Mouse (Mus musculus) heart, postnatal 0 days (tissue): ENCODE data around the gene 1700017B05Rik. TPM values are rescaled to one million over a fixed set of nuclear protein-coding genes. Genes with fewer than 3 reads are reported as not detected.

Experiments used
- ATAC-seq: fragments of 200-750 bp; cut with Nextera tagmentation; 2 replicates; pipeline ENCODE4 v1.8.0; 2017; ENCODE audit warnings: low read depth, moderate number of reproducible peaks, moderate library complexity; ENCODE audit not compliant: insufficient read depth
- DNase-seq: peaks from one replicate; pipeline ENCODE4 v3.0.0-alpha.2; 2016; ENCODE audit warnings: low spot score
- H3K27ac ChIP-seq: fragments of 300-500 bp; sonication (generic); 2 replicates; pipeline ENCODE4 v1.5.1; 2014; ENCODE audit warnings: low read depth, mild to moderate bottlenecking
- H3K27me3 ChIP-seq: fragments of 300-500 bp; sonication (generic); 2 replicates; pipeline ENCODE4 v1.6.1; 2014; ENCODE audit warnings: low read length, mixed read lengths; ENCODE audit not compliant: control insufficient read depth, insufficient read depth
- H3K36me3 ChIP-seq: fragments of 300-500 bp; sonication (generic); replicated peaks from 2 replicates; pipeline ENCODE4 v1.6.1; 2014; ENCODE audit warnings: low read length, mixed read lengths; ENCODE audit not compliant: control insufficient read depth, insufficient read depth
- H3K4me1 ChIP-seq: fragments of 300-500 bp; sonication (generic); 2 replicates; pipeline ENCODE4 v1.6.1; 2014; ENCODE audit warnings: antibody characterized with exemption; ENCODE audit not compliant: control insufficient read depth, insufficient read depth
- H3K4me2 ChIP-seq: fragments of 300-500 bp; sonication (generic); 2 replicates; pipeline ENCODE4 v1.6.1; 2014; ENCODE audit warnings: low read depth, mild to moderate bottlenecking, low read length, moderate library complexity
- H3K4me3 ChIP-seq: fragments of 300-500 bp; sonication (generic); 2 replicates; pipeline ENCODE4 v1.5.1; 2014; ENCODE audit warnings: low read depth, low read length
- H3K9ac ChIP-seq: fragments of 300-500 bp; sonication (generic); replicated peaks from 2 replicates; pipeline ENCODE4 v1.6.1; 2014; ENCODE audit warnings: low read depth, low read length, mixed read lengths
- H3K9me3 ChIP-seq: fragments of 300-500 bp; sonication (generic); replicated peaks from 2 replicates; pipeline ENCODE4 v1.6.1; 2016; ENCODE audit warnings: low read length; ENCODE audit not compliant: control insufficient read depth
- CTCF ChIP-seq: IDR thresholded peaks from 2 replicates; pipeline ENCODE4 v1.5.1; 2016; ENCODE audit warnings: antibody characterized with exemption, control low read depth, low read depth
- EP300 ChIP-seq: IDR thresholded peaks from 2 replicates; pipeline ENCODE4 v1.6.1; 2016; ENCODE audit warnings: antibody characterized with exemption, low read depth
- WGBS: fragments of 180-500 bp; shearing (Covaris S2); extraction: QIAGEN DNeasy Blood & Tissue Kit; methylation state at CpG from one replicate; pipeline ENCODE4 v1.1.7; 2014; 5-methylcytosine and 5-hydroxymethylcytosine counted together
- polyA plus RNA-seq: library from polyadenylated mRNA; unstranded; fragments of >200 nt; fragmentation: Nextera tagmentation; extraction: Ambion mirVana; gene quantifications from 2 replicates; pipeline ENCODE4 v1.2.1, GENCODE M21; 2015
- total RNA-seq: library from RNA; depleted of rRNA; stranded (reverse); fragments of >200 nt; gene quantifications from 2 replicates; pipeline ENCODE4 v1.2.3, GENCODE M21; 2014; ENCODE audit warnings: low replicate concordance

Gene 1700017B05Rik
- total and polyA plus RNA-seq, 2 experiments from 2014 or later, result 6.2 to 11.0 TPM

DNA sequence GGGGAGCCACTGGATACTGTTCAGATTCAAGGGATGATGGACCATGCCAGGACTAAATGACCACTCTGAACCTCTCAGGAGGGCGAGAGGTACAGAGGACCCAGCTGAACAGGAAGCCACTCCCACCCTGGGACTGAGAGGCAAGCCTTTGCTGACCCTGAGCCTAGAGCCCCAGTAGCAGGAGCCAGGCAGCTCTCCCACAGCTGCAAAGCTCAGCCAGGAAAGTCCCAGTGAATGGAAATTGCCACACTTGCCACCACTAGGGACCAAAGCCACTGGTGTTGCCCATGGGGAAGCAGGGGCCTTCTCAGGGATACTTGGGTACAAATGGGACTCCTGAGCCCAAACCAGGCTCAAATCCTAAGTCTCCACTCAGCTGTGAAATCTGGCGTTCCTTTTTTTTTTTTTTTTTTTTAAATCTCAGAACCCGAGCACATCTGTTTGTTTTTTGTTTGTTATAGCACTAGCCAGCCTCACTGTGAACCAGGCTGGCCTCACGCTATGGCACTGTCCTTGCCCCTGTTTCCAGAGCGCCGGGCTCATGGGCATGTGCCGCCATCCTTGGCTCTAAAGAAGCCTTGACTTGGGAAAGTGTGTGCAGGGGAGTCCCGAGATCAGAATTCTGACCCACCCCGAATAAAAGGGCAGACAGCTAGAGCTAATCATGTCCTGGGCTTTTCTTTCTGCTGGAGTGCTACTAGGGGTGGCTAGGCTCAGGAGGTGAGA lies 9.6 kb upstream of the 1700017B05Rik start:
- no peak overlapping the region for H3K9ac ChIP-seq
- no peaks in the 10 kb centered on the region for H3K9me3 ChIP-seq
- H3K36me3 ChIP-seq, result no peaks in the 10 kb centered on the region
- DNase-seq (no peak), ATAC-seq (no peak)
- no peaks in the 10 kb centered on the region for H3K27me3 ChIP-seq
- H3K4me2 ChIP-seq, result no peak overlapping the region
- 0 out of 2 replicates have a peak, but pooled peaks cover 4% of the 10 kb centered on the region for H3K4me1 ChIP-seq
- 65% methylated on average over 9 of the region's 9 CpGs for WGBS
- no peak overlapping the region for H3K27ac ChIP-seq
- TF ChIP-seq CTCF, result no peak
- TF ChIP-seq EP300, result no peak
- no peak overlapping the region for H3K4me3 ChIP-seq

DNA sequence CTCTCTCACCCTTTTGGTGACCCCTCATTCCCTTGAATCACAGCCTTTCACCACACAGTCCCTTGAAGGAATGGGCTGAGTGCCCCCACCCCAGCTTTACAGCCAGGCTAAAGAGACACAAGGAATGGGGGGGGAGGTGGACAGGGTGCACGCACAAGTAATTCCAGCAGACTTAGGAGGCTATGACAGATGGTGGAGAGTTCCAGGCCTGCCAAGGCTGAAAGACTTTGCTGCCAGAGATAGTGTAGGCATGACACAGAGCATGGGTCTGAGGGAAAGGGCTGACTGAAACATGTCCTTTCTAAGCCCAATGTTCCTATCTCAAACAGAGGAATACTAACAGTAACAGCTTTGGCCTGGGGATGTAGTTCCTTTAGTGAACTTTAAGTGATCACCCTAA lies 8.7 kb upstream of the 1700017B05Rik start:
- WGBS, result 38% methylated on average over 1 of the region's 1 CpGs
- H3K4me1 ChIP-seq, result 0 out of 2 replicates have a peak, but pooled peaks cover 4% of the 10 kb centered on the region

DNA sequence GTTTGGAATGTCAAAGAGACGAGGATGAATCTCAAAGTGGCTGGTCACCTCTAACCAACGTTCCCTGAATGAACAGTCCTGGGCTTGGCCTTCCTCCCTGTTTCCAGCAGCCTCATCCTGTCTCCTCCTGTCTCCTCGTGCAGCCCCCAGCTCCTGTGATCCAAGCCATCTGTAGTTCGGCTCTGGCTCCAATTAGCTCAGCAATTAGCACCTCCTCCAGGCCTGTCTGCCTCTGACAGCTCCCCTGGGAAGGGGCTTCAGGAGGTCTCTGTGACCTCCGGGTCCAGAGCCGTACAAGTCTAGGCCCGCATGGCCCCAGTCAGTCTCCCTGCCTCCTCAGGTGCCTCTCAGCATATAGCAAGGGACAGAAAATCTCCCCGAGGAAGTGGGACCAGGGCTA lies 8.0 kb upstream of the 1700017B05Rik start:
- Histone ChIP-seq H3K27me3 (no peaks in the 10 kb centered on the region), H3K9ac (no peak overlapping the region), H3K4me3 (no peak overlapping the region), H3K9me3 (no peaks in the 10 kb centered on the region), H3K36me3 (no peaks in the 10 kb centered on the region), H3K4me2 (no peak overlapping the region), H3K27ac (no peak overlapping the region), H3K4me1 (peaks cover 11% of the 10 kb centered on the region)
- DNase-seq (no peak), ATAC-seq (no peak)
- WGBS, result 40% methylated on average over 8 of the region's 8 CpGs
- no peak for TF ChIP-seq EP300
- TF ChIP-seq CTCF, result no peak

More for the DNA sequence above, 8.7 kb upstream of the 1700017B05Rik start:
- ATAC-seq, result no peak
- Histone ChIP-seq H3K4me3 (no peak overlapping the region), H3K27me3 (no peaks in the 10 kb centered on the region), H3K9ac (no peak overlapping the region), H3K9me3 (no peaks in the 10 kb centered on the region), H3K4me2 (no peak overlapping the region), H3K36me3 (no peaks in the 10 kb centered on the region), H3K27ac (no peak overlapping the region)
- TF ChIP-seq EP300 (no peak), CTCF (no peak)
- no peak for DNase-seq

DNA sequence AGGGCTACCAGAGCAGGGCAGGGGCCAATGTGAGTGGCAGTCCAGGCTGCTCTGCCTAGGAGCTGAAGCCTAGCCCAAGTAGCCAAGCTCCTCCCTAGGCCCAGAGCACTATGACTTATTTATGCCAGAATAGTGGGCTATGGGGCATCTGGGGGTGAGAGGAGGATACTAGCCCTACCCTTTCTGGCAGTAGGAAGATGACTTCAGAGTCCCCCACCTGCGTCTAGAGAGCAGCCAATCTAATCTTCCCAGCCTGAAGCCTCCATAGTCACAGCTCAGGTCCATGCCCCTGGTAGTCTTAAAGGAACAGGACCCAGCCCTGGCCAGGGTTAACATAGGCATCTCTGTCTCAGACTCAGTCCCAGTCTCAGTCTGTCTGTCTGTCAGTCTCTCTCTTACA lies 7.0 kb upstream of the 1700017B05Rik start:
- ATAC-seq, result no peak
- DNase-seq, result no peak
- 28% methylated on average over 1 of the region's 1 CpGs for WGBS
- H3K9me3 ChIP-seq, result no peaks in the 10 kb centered on the region
- H3K9ac ChIP-seq, result no peak overlapping the region
- H3K36me3 ChIP-seq, result no peaks in the 10 kb centered on the region
- H3K27ac ChIP-seq, result no peak overlapping the region
- no peaks in the 10 kb centered on the region for H3K27me3 ChIP-seq
- H3K4me3 ChIP-seq, result no peak overlapping the region
- H3K4me2 ChIP-seq, result no peak overlapping the region
- peaks cover 20% of the 10 kb centered on the region for H3K4me1 ChIP-seq
- TF ChIP-seq EP300 (no peak), CTCF (no peak)

DNA sequence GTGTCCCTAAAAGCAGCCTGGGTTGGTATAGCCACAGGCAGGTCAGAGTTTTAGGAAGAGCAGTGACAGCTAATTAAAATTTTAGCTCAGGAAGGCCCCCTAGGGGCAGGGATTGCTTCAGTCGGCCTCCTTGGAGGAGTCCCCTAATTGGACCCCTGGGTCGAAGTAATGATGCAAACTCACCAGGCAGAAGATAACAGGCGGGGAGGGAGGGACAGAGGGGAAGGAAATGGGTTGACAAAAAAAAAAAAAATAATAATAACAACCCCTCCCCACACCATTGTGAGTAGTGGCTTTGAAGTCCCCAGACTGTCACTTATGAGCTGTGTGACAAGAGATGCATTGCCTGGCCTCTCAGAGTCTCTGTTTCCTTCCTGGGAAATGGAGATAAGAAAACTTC lies 6.2 kb upstream of the 1700017B05Rik start:
- no peak for ATAC-seq
- no peaks in the 10 kb centered on the region for H3K9me3 ChIP-seq
- no peak overlapping the region for H3K4me2 ChIP-seq
- no peak overlapping the region for H3K27ac ChIP-seq
- H3K27me3 ChIP-seq, result no peaks in the 10 kb centered on the region
- TF ChIP-seq CTCF (no peak), EP300 (no peak)
- no peak overlapping the region for H3K4me3 ChIP-seq
- no peak overlapping the region for H3K9ac ChIP-seq
- H3K36me3 ChIP-seq, result no peaks in the 10 kb centered on the region
- WGBS, result 25% methylated on average over 3 of the region's 3 CpGs
- DNase-seq, result peak; percentile 10
- peaks cover 20% of the 10 kb centered on the region for H3K4me1 ChIP-seq

DNA sequence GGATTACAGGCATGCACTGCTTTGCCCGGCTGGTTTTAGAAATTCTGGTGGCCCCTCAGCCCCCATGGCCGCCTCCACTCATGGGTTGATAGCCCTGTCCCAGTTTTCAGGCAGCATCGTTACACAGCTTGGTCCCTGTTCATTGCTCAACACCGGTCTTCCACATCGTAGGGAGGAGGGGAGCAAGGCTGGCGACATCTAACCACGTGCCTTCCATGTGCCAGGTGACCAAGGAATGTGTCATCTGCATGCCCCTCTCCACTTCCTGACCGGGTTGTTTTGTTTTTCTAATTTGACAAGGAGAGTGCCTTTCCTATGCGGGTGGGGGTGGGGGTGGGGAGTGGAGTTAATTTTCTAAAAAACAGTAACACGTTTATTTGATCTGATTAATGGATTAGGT lies 5.7 kb upstream of the 1700017B05Rik start:
- H3K9ac ChIP-seq, result no peak overlapping the region
- no peak overlapping the region for H3K4me3 ChIP-seq
- WGBS, result 41% methylated on average over 10 of the region's 10 CpGs
- H3K27ac ChIP-seq, result no peak overlapping the region
- no peaks in the 10 kb centered on the region for H3K27me3 ChIP-seq
- no peaks in the 10 kb centered on the region for H3K36me3 ChIP-seq
- no peak overlapping the region for H3K4me2 ChIP-seq
- ATAC-seq, result no peak
- DNase-seq, result peak; percentile 5
- H3K9me3 ChIP-seq, result no peaks in the 10 kb centered on the region
- TF ChIP-seq CTCF (no peak), EP300 (no peak)
- peaks cover 19% of the 10 kb centered on the region for H3K4me1 ChIP-seq
